Mouse (Mus musculus) megakaryocyte, adult 5-6 weeks (primary cell): ENCODE results near the gene Gigyf2. TPM values are rescaled to one million over a fixed set of nuclear protein-coding genes. Genes with fewer than 3 reads are reported as not detected.

Experiments
- ATAC-seq: 2 replicates; pipeline ENCODE4 v1.8.0; 2016; ENCODE audit warnings: mild to moderate bottlenecking, inconsistent platforms; ENCODE audit not compliant: poor library complexity, severe bottlenecking
- total RNA-seq, 2 experiments: library from RNA; stranded (forward) in 1 of 2; stranded (reverse) in 1 of 2; fragments of 153-499, 151-499 nt in 1 of 2; fragments of 221-1000, 200-1000 nt in 1 of 2; gene quantifications; 2 replicates each; pipeline versions ENCODE4 v1.2.3 to v1.2.4; 2015 to 2017

Gigyf2 gene
- total RNA-seq (2015) (38.6 and 39.0 TPM in 2 replicates), total RNA-seq (2017) (87.4 and 90.8 TPM in 2 replicates)

DNA sequence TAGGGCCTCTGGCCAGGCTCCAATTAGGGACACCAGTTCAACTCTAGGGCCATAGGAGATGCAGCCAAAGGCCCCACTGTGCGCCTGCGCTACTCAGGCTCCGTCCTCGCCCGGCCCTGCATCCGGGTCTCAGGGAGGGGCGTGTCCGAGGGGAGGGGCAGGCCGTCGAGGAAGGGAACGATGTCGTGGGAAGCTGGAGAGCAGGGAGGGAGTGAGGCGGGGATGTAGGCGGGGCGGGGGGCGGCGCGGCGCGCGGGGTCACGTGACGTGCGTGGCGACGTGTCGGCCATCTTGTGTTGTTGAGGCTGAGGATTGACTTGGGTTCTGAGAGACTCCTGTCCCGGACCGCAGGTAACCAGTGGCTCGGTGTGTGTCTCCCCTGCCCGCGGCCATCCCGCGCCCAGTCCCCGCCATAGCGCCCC is at the start of gene Gigyf2:
Gigyf2 (plus strand) TSS at position 257 of the 422 bp plus-strand sequence.
- peak; percentile 100 for ATAC-seq

GRCm38 (mm10) chr1:87280281-87280680 is 46.5 kb upstream of the Gigyf2 start:
- peak; percentile 56 for ATAC-seq

- ATAC-seq = peak; percentile 65
These were observed 45.0 kb upstream of the Gigyf2 start for GRCm38 (mm10) chr1:87281599-87282412.

DNA sequence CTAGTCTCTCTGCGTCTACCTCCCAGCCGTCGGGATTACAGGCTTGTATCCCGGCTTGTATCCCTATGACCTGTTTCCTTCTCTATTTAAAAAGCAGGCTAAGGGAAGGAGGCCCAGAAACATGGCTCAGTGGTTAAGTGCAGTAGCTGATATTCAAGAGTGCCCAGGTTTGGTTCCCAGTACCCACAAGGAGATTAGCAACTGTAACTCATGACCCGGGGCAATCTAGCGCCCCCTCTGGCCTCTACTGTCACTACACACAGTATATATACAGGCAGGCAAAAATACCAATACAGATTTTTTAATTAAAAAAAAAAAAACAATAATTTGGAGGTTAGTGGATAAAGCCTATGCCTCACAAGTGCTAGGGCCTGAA is 44.4 kb upstream of the Gigyf2 start:
- no peak for ATAC-seq

DNA sequence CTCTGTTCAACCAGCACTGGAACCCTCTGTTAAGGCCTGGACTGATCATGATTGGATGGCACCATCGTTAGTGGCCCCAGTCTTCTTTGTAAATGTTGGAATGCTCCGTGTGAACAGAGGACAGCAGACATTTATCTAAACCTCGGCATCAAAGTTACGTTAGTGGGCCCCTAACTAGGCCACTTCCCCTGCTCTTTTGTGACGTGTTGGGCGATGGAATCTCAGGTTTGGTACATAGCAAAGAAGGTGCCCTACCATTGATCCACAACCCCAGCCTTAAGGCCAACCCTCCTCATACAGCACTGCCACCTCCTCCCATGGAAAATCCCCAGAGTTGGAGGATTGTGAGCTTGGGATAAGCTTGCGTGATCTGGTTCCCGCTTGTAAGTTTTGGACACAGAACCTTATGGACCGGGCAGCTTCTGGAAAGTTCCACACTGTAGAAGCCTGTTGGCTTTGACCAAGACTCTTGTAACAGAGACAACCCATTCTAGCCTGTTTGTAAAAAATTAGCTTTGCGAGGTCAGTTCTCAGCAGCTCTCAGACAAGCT is 43.3 kb upstream of the Gigyf2 start:
- no peak for ATAC-seq

DNA sequence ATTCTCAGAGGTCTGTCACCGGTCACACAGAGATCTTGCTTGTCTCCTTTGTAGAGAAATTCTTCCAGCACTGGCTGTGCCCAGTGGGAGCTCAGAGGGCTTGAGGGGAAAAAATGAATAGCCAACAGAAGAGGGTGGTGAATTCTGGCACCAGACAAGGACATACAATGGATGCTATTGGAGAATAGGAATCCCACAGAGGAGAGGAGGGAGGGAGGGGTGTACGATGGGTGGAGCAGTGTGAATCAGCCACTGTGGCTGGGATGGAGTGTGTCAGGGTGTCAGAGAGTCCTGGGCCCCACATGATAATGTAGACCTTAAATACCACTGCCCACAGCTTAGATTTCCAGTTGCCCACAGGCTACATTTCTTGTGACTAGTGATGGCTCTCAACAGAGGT is 39.7 kb upstream of the Gigyf2 start:
- ATAC-seq = no peak

- no peak for ATAC-seq
These were observed 35.4 kb upstream of the Gigyf2 start for GRCm38 (mm10) chr1:87291416-87291815.

GRCm38 (mm10) chr1:87292420-87293190 is 34.2 kb upstream of the Gigyf2 start:
- ATAC-seq = no peak

DNA sequence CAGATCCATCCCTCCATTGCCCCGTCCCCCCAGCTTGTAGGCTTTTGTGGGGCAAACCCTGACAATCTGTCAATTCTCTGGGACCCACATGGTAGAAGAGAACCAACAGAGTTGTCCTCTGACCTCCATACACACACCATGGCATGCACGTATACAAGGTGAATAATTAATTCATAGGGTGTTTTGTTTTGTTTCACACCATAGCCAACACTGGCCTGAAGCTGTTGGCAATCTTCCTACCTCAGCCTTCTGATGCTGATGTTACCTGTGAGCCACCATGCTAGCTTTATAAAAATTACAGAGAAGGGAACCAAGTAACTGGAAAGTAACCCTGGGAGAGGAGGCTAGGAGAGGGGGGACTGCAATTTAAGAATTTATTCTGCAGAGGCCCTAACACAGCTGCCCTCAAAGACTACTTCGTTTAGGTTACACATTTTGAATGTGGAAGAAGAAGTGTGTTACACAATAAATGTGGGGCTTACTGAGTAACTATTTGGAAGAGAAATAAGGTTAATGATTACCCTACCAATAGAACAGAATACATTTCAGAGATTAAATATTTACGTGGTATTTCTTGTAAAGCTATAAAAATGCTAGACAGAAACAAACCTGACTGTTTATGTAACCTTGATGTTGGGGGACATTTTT is 32.6 kb upstream of the Gigyf2 start:
- no peak for ATAC-seq

GRCm38 (mm10) chr1:87294951-87295350 is 31.8 kb upstream of the Gigyf2 start:
- no peak for ATAC-seq

- no peak for ATAC-seq
These were observed 29.4 kb upstream of the Gigyf2 start for GRCm38 (mm10) chr1:87297346-87297925.

GRCm38 (mm10) chr1:87300360-87301286 is 26.2 kb upstream of the Gigyf2 start:
- no peak for ATAC-seq

DNA sequence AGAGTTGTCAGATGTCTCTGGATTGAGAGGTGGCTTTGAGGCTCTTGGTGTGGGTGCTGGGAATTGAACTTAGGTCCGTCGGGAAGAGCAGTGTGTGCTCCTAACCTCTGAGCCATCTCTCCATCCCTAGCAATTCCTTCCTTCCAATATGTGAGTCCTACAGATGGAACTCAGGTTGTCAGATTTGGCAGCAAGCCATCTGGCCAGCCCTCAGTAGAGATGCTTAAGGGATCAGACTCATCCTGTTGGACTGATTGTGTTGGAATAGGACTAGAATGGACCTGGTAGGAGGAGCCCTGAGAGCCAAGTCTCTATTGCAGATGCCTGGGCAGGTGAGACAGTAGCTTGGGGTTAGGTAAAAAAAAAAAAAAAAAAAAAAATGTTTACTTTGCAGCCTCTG is 24.8 kb upstream of the Gigyf2 start:
- no peak for ATAC-seq

DNA sequence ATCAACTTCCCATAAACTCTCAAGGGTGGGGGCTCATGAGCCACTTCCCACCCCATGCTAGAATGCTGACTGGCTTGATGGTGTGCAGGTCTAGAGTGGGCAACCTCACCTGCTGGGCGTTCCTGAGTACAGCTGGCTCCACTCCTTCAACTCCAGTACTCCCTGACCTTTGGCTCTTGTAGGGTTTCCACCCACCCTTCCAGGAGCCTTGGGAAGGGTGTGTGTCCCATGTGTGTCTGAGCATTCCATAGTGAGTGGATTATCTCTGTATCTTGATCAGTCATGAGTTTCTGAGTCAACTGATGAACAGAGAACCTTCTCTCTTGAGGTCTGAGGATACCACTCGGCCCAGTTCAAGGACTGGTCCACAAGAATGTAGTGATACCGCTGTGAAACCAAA is 17.8 kb upstream of the Gigyf2 start:
- ATAC-seq = no peak

- ATAC-seq = no peak
These were observed 17.2 kb upstream of the Gigyf2 start for GRCm38 (mm10) chr1:87309621-87310020.

GRCm38 (mm10) chr1:87312681-87313080 is 14.1 kb upstream of the Gigyf2 start:
- no peak for ATAC-seq

- no peak for ATAC-seq
These were observed 13.7 kb upstream of the Gigyf2 start for GRCm38 (mm10) chr1:87313116-87313515.

GRCm38 (mm10) chr1:87313843-87314570 is 12.8 kb upstream of the Gigyf2 start:
- no peak for ATAC-seq

- ATAC-seq = no peak
These were observed 11.4 kb upstream of the Gigyf2 start for GRCm38 (mm10) chr1:87315431-87315830.
